19 mouse cellular contexts compared by ENCODE assay signal in genomic region chr11:32086525-32086924, GRCm38 (mm10).
DNase-seq lines count a peak whose midpoint lies in the region; ATAC-seq and TF ChIP-seq lines count a peak whose summit lies in the region.
"Had no signal": no experiment of that assay in that cellular context is flagged by ENCODE, and none has a peak within 500 bp of the region (broad histone marks: within the 10 kb centered on the region; RNA-seq: fewer than 3 reads in every experiment).

No protein-coding gene starts in this region.

- H3K9me3 ChIP-seq in neural tube, embryonic 12.5 days: no peaks in the 10 kb centered on the region
- no peaks in the 10 kb centered on the region for H3K9me3 ChIP-seq in hindbrain, embryonic 11.5 days (ENCODE audit: control insufficient read depth, low read length)
- no peaks in the 10 kb centered on the region for H3K9me3 ChIP-seq in midbrain, embryonic 11.5 days (ENCODE audit: control insufficient read depth, low read length)
- H3K9me3 ChIP-seq: embryonic facial prominence, embryonic 13.5 days; G1E; heart, embryonic 15.5 days; intestine, embryonic 15.5 days; limb, embryonic 15.5 days; megakaryocyte, embryonic 14.5 days had no signal

- peaks cover 28% of the 10 kb centered on the region for H3K4me1 ChIP-seq in neural tube, embryonic 12.5 days
- H3K4me1 ChIP-seq in hindbrain, embryonic 11.5 days (replicated peaks; ENCODE audit: control insufficient read depth, insufficient read depth, low read length): peaks cover 4% of the 10 kb centered on the region; the same call in 1 of the 2 replicates
- peaks cover 18% of the 10 kb centered on the region for H3K4me1 ChIP-seq in midbrain, embryonic 11.5 days (ENCODE audit: control insufficient read depth, insufficient read depth, low read length)
- peaks cover 19% of the 10 kb centered on the region for H3K4me1 ChIP-seq in olfactory bulb, adult 2 months (ENCODE audit: control insufficient read depth, insufficient read depth, low read length)
- H3K4me1 ChIP-seq: heart, embryonic 15.5 days; intestine, embryonic 15.5 days had no signal

- H3K27me3 ChIP-seq in neural tube, embryonic 12.5 days (replicated peaks): no peaks in the 10 kb centered on the region
- H3K27me3 ChIP-seq in hindbrain, embryonic 11.5 days (ENCODE audit: control insufficient read depth, insufficient read depth, low read length): no peaks in the 10 kb centered on the region
- no peaks in the 10 kb centered on the region for H3K27me3 ChIP-seq in midbrain, embryonic 11.5 days (ENCODE audit: control insufficient read depth, insufficient read depth, low read length)
- H3K27me3 ChIP-seq: embryonic facial prominence, embryonic 13.5 days; heart, embryonic 15.5 days; intestine, embryonic 15.5 days; limb, embryonic 15.5 days had no signal

- H3K4me3 ChIP-seq in neural tube, embryonic 12.5 days: no peak overlapping the region
- no peak overlapping the region for H3K4me3 ChIP-seq in hindbrain, embryonic 11.5 days (ENCODE audit: low read depth, low read length)
- no peak overlapping the region for H3K4me3 ChIP-seq in midbrain, embryonic 11.5 days (ENCODE audit: low read depth, low read length)
- no peak overlapping the region for H3K4me3 ChIP-seq in olfactory bulb, adult 2 months (ENCODE audit: insufficient read depth, low read depth, low read length)
- H3K4me3 ChIP-seq: embryonic facial prominence, embryonic 13.5 days; heart, embryonic 15.5 days; intestine, embryonic 15.5 days; limb, embryonic 15.5 days; megakaryocyte, embryonic 14.5 days had no signal

- H3K4me2 ChIP-seq in neural tube, embryonic 12.5 days (replicated peaks): no peak overlapping the region
- no peak overlapping the region for H3K4me2 ChIP-seq in hindbrain, embryonic 11.5 days (replicated peaks; ENCODE audit: low read depth, low read length)
- no peak overlapping the region for H3K4me2 ChIP-seq in midbrain, embryonic 11.5 days
- H3K4me2 ChIP-seq: embryonic facial prominence, embryonic 13.5 days; heart, embryonic 15.5 days; intestine, embryonic 15.5 days; limb, embryonic 15.5 days had no signal

- no peaks in the 10 kb centered on the region for H3K36me3 ChIP-seq in neural tube, embryonic 12.5 days
- no peaks in the 10 kb centered on the region for H3K36me3 ChIP-seq in hindbrain, embryonic 11.5 days (ENCODE audit: control insufficient read depth, insufficient read depth, low read length)
- no peaks in the 10 kb centered on the region for H3K36me3 ChIP-seq in midbrain, embryonic 11.5 days (ENCODE audit: control insufficient read depth, insufficient read depth, low read length)
- H3K36me3 ChIP-seq: embryonic facial prominence, embryonic 13.5 days; G1E; heart, embryonic 15.5 days; intestine, embryonic 15.5 days; limb, embryonic 15.5 days had no signal

- no peak for ATAC-seq in neural tube, embryonic 12.5 days (ENCODE audit: low FRiP score, low read depth)
- no peak for ATAC-seq in hindbrain, embryonic 11.5 days (ENCODE audit: low FRiP score)
- peak; percentile 30; the same call in 1 of the 2 replicates for ATAC-seq in midbrain, embryonic 11.5 days (ENCODE audit: low FRiP score)
- ATAC-seq: intestine, embryonic 15.5 days had no signal

- WGBS in neural tube, embryonic 12.5 days: 85% methylated on average over 1 of the region's 1 CpGs
- WGBS in hindbrain, embryonic 11.5 days: 82% methylated on average over 1 of the region's 1 CpGs
- 82% methylated on average over 1 of the region's 1 CpGs for whole genome bisulfite sequencing in midbrain, embryonic 11.5 days
- WGBS in olfactory bulb, adult 2 months: 34% methylated on average over 1 of the region's 1 CpGs

- peak overlapping the region; percentile 75; the same call in 1 of the 2 replicates for H3K27ac ChIP-seq in neural tube, embryonic 12.5 days
- peak overlapping the region; percentile 4; the same call in 1 of the 2 replicates for H3K27ac ChIP-seq in hindbrain, embryonic 11.5 days (ENCODE audit: low read depth, low read length)
- H3K27ac ChIP-seq in midbrain, embryonic 11.5 days (ENCODE audit: low read depth, low read length): peak overlapping the region; percentile 90
- H3K27ac ChIP-seq in olfactory bulb, adult 2 months (ENCODE audit: insufficient read depth, low read depth, low read length): peak overlapping the region; percentile 96
- H3K27ac ChIP-seq: embryonic facial prominence, embryonic 13.5 days; heart, embryonic 15.5 days; intestine, embryonic 15.5 days; limb, embryonic 15.5 days had no signal

- no peak overlapping the region for H3K9ac ChIP-seq in neural tube, embryonic 12.5 days
- H3K9ac ChIP-seq in hindbrain, embryonic 11.5 days (ENCODE audit: low read depth, low read length): no peak overlapping the region
- H3K9ac ChIP-seq in midbrain, embryonic 11.5 days (ENCODE audit: low read length): peak overlapping the region; percentile 51
- H3K9ac ChIP-seq: embryonic facial prominence, embryonic 13.5 days; heart, embryonic 15.5 days; intestine, embryonic 15.5 days; limb, embryonic 15.5 days had no signal

- TF ChIP-seq POLR2A in olfactory bulb, adult 2 months (IDR thresholded peaks at IDR 0.05; ENCODE audit: insufficient read depth, low read depth, low read length): no peak

- no peak for TF ChIP-seq CTCF in olfactory bulb, adult 2 months (IDR thresholded peaks at IDR 0.05; ENCODE audit: insufficient read depth, low read depth, low read length)

- DNase-seq in neural tube, embryonic 10.5 days (ENCODE audit: extremely low spot score, low spot score): no peak
- DNase-seq in hindbrain, embryonic 11.5 days (ENCODE audit: low spot score): no peak
- DNase-seq in midbrain, embryonic 11.5 days (ENCODE audit: low spot score, missing footprints): no peak
- no peak for DNase-seq in adrenal gland, postnatal 25 days
- no peak for DNase-seq in yolk sac, embryonic 10.5 days (ENCODE audit: low spot score)
- DNase-seq in ovary, postnatal 14 days (ENCODE audit: low spot score): no peak
- DNase-seq: adrenal gland, postnatal 14 days; cerebellum, postnatal 36 days; kidney, postnatal 14 days; layer of hippocampus, postnatal 36 days; lung, adult 18-20 months had no signal

Comparison
In these comparisons a context has a peak if more than half of its experiments do, and no peak if none do; other contexts are left out.
1. H3K27ac ChIP-seq: peak in every context shown above with its lines; median percentile 96 in olfactory bulb, adult 2 months; 90 in midbrain, embryonic 11.5 days; 75 in neural tube, embryonic 12.5 days; 4 in hindbrain, embryonic 11.5 days.